27 mouse cellular contexts compared by ENCODE assay signal in genomic region chr16:33007436-33007835, GRCm38 (mm10). TPM values are rescaled to one million over a fixed set of nuclear protein-coding genes. Genes with fewer than 3 reads are reported as not detected.
DNase-seq lines count a peak whose midpoint lies in the region; ATAC-seq and TF ChIP-seq lines count a peak whose summit lies in the region.
"Had no signal": no experiment of that assay in that cellular context is flagged by ENCODE, and none has a peak within 500 bp of the region (broad histone marks: within the 10 kb centered on the region; RNA-seq: fewer than 3 reads in every experiment).

No protein-coding gene starts in this region.

- H3K9ac ChIP-seq in hindbrain, postnatal 0 days (replicated peaks; ENCODE audit: low read length) = no peak overlapping the region
- no peak overlapping the region for H3K9ac ChIP-seq in hindbrain, embryonic 13.5 days
- no peak overlapping the region for H3K9ac ChIP-seq in midbrain, postnatal 0 days (replicated peaks; ENCODE audit: low read length, poor library complexity, severe bottlenecking)
- H3K9ac ChIP-seq in midbrain, embryonic 15.5 days = no peak overlapping the region
- no peak overlapping the region for H3K9ac ChIP-seq in intestine, embryonic 15.5 days
- H3K9ac ChIP-seq: embryonic facial prominence, embryonic 12.5 days; forebrain, embryonic 12.5 days; limb, embryonic 12.5 days; liver, postnatal 0 days; midbrain, embryonic 13.5 days; neural tube, embryonic 12.5 days had no signal

- peaks cover 26% of the 10 kb centered on the region; the same call in 1 of the 2 replicates for H3K36me3 ChIP-seq in hindbrain, postnatal 0 days (ENCODE audit: insufficient read depth, low read length)
- peaks cover 76% of the 10 kb centered on the region for H3K36me3 ChIP-seq in hindbrain, embryonic 13.5 days
- peaks cover 38% of the 10 kb centered on the region for H3K36me3 ChIP-seq in midbrain, postnatal 0 days (ENCODE audit: insufficient read depth, low read length)
- peaks cover 36% of the 10 kb centered on the region for H3K36me3 ChIP-seq in midbrain, embryonic 15.5 days (replicated peaks)
- peaks cover 23% of the 10 kb centered on the region; the same call in 1 of the 2 replicates for H3K36me3 ChIP-seq in intestine, embryonic 15.5 days

- no peak overlapping the region for H3K4me2 ChIP-seq in hindbrain, postnatal 0 days (ENCODE audit: low read depth, low read length)
- H3K4me2 ChIP-seq in hindbrain, embryonic 13.5 days = no peak overlapping the region
- H3K4me2 ChIP-seq in midbrain, postnatal 0 days (ENCODE audit: low read depth, low read length, poor library complexity, severe bottlenecking) = no peak overlapping the region
- no peak overlapping the region for H3K4me2 ChIP-seq in midbrain, embryonic 15.5 days
- no peak overlapping the region for H3K4me2 ChIP-seq in intestine, embryonic 15.5 days (replicated peaks)
- H3K4me2 ChIP-seq: embryonic facial prominence, embryonic 12.5 days; forebrain, embryonic 12.5 days; heart, embryonic 11.5 days; limb, embryonic 12.5 days; liver, embryonic 11.5 days; midbrain, embryonic 13.5 days; neural tube, embryonic 12.5 days had no signal

- H3K27ac ChIP-seq in hindbrain, postnatal 0 days = no peak overlapping the region
- no peak overlapping the region for H3K27ac ChIP-seq in hindbrain, embryonic 13.5 days
- no peak overlapping the region for H3K27ac ChIP-seq in midbrain, postnatal 0 days (ENCODE audit: low read depth, low read length)
- no peak overlapping the region for H3K27ac ChIP-seq in midbrain, embryonic 15.5 days
- H3K27ac ChIP-seq in intestine, embryonic 15.5 days = no peak overlapping the region
- H3K27ac ChIP-seq: embryonic facial prominence, embryonic 12.5 days; forebrain, embryonic 12.5 days; hindbrain, embryonic 10.5 days; layer of hippocampus, adult 2 months; limb, embryonic 12.5 days; midbrain, embryonic 13.5 days; neural tube, embryonic 12.5 days; stomach, postnatal 0 days had no signal

- H3K27me3 ChIP-seq in hindbrain, postnatal 0 days (ENCODE audit: insufficient read depth, low read length) = no peaks in the 10 kb centered on the region
- no peaks in the 10 kb centered on the region for H3K27me3 ChIP-seq in hindbrain, embryonic 13.5 days
- H3K27me3 ChIP-seq in midbrain, postnatal 0 days (ENCODE audit: insufficient read depth, low read length) = no peaks in the 10 kb centered on the region
- no peaks in the 10 kb centered on the region for H3K27me3 ChIP-seq in midbrain, embryonic 15.5 days (replicated peaks)
- H3K27me3 ChIP-seq in intestine, embryonic 15.5 days (replicated peaks) = no peaks in the 10 kb centered on the region
- H3K27me3 ChIP-seq: embryonic facial prominence, embryonic 12.5 days; forebrain, embryonic 12.5 days; limb, embryonic 12.5 days; megakaryocyte, embryonic 14.5 days; midbrain, embryonic 13.5 days; neural tube, embryonic 12.5 days had no signal

- no peak for TF ChIP-seq CTCF in hindbrain, postnatal 0 days (IDR thresholded peaks at IDR 0.05; ENCODE audit: low read depth)
- no peak for TF ChIP-seq CTCF in midbrain, postnatal 0 days (IDR thresholded peaks at IDR 0.05)

- H3K9me3 ChIP-seq in hindbrain, postnatal 0 days (ENCODE audit: low read length) = no peaks in the 10 kb centered on the region
- no peaks in the 10 kb centered on the region for H3K9me3 ChIP-seq in hindbrain, embryonic 13.5 days
- H3K9me3 ChIP-seq in midbrain, postnatal 0 days (ENCODE audit: low read length) = no peaks in the 10 kb centered on the region
- H3K9me3 ChIP-seq in midbrain, embryonic 15.5 days = no peaks in the 10 kb centered on the region
- H3K9me3 ChIP-seq in intestine, embryonic 15.5 days = no peaks in the 10 kb centered on the region
- H3K9me3 ChIP-seq: embryonic facial prominence, embryonic 12.5 days; forebrain, embryonic 12.5 days; hindbrain, embryonic 10.5 days; limb, embryonic 12.5 days; megakaryocyte, embryonic 14.5 days; midbrain, embryonic 13.5 days; neural tube, embryonic 12.5 days had no signal

- H3K4me1 ChIP-seq in hindbrain, postnatal 0 days (ENCODE audit: insufficient read depth, low read length) = no peaks in the 10 kb centered on the region
- 0 out of 2 replicates have a peak, but pooled peaks cover 3% of the 10 kb centered on the region for H3K4me1 ChIP-seq in hindbrain, embryonic 13.5 days (replicated peaks)
- H3K4me1 ChIP-seq in midbrain, postnatal 0 days (ENCODE audit: insufficient read depth, low read length) = no peaks in the 10 kb centered on the region
- no peaks in the 10 kb centered on the region for H3K4me1 ChIP-seq in midbrain, embryonic 15.5 days
- no peaks in the 10 kb centered on the region for H3K4me1 ChIP-seq in intestine, embryonic 15.5 days (replicated peaks)
- H3K4me1 ChIP-seq: embryonic facial prominence, embryonic 12.5 days; forebrain, embryonic 12.5 days; hindbrain, embryonic 10.5 days; limb, embryonic 12.5 days; midbrain, embryonic 13.5 days; neural tube, embryonic 12.5 days had no signal

- no peak overlapping the region for H3K4me3 ChIP-seq in hindbrain, postnatal 0 days (ENCODE audit: low read length)
- no peak overlapping the region for H3K4me3 ChIP-seq in hindbrain, embryonic 13.5 days
- no peak overlapping the region for H3K4me3 ChIP-seq in midbrain, postnatal 0 days (ENCODE audit: low read depth, low read length)
- H3K4me3 ChIP-seq in midbrain, embryonic 15.5 days = no peak overlapping the region
- H3K4me3 ChIP-seq in intestine, embryonic 15.5 days (replicated peaks) = no peak overlapping the region
- H3K4me3 ChIP-seq: embryonic facial prominence, embryonic 12.5 days; erythroblast, embryonic 14.5 days; forebrain, embryonic 12.5 days; hindbrain, embryonic 10.5 days; layer of hippocampus, adult 2 months; limb, embryonic 12.5 days; megakaryocyte, embryonic 14.5 days; midbrain, embryonic 13.5 days; neural tube, embryonic 12.5 days had no signal

- 57% methylated on average over 7 of the region's 7 CpGs for WGBS in hindbrain, postnatal 0 days
- 78% methylated on average over 7 of the region's 7 CpGs for WGBS in hindbrain, embryonic 13.5 days
- WGBS in midbrain, postnatal 0 days = 71% methylated on average over 7 of the region's 7 CpGs
- 69% methylated on average over 7 of the region's 7 CpGs for WGBS in midbrain, embryonic 15.5 days
- WGBS in intestine, embryonic 15.5 days = 92% methylated on average over 7 of the region's 7 CpGs

- DNase-seq in cerebellum, adult 9-10 months = peak; percentile 29
- no peak for DNase-seq in cerebellum, adult 9-11 months
- peak; percentile 5 for DNase-seq in hindbrain, postnatal 0 days (ENCODE audit: low spot score)
- peak; percentile 19 for DNase-seq in midbrain, postnatal 0 days (ENCODE audit: low spot score)
- DNase-seq: adrenal gland, postnatal 14 days; liver, postnatal 0 days; lung, postnatal 36 days; right cerebral cortex, postnatal 14 days; thymus, adult 2 months had no signal

- no peak for ATAC-seq in hindbrain, postnatal 0 days
- no peak for ATAC-seq in hindbrain, embryonic 13.5 days (ENCODE audit: low FRiP score)
- ATAC-seq in midbrain, postnatal 0 days (ENCODE audit: low FRiP score) = no peak
- ATAC-seq in midbrain, embryonic 15.5 days (replicated peaks) = no peak
- no peak for ATAC-seq in erythroblast, adult 5-6 weeks (replicated peaks; ENCODE audit: low FRiP score, poor library complexity, severe bottlenecking)
- ATAC-seq in intestine, embryonic 15.5 days = no peak
- ATAC-seq: activated CD4-positive, CD25-positive, alpha-beta regulatory T cell, adult 4 months; inflammation-experienced regulatory T-cells, adult 6 months; liver, postnatal 0 days; midbrain, embryonic 13.5 days had no signal

RNA-seq across cellular contexts. Expression of gene Iqcg, which starts 48.6 kb away (rescaled TPM):
- total RNA-seq in hindbrain, postnatal 0 days (2014; rRNA removed) = 2.0 and 5.7 TPM in 2 replicates
- polyA plus RNA-seq in hindbrain, postnatal 0 days (2015; fragmentation: Nextera tagmentation; extraction: Ambion mirVana) = 4.8 and 5.9 TPM in 2 replicates
- polyA plus RNA-seq in hindbrain, embryonic 13.5 days (2015; fragmentation: Nextera tagmentation; extraction: Ambion mirVana) = 6.4 and 6.8 TPM in 2 replicates
- 2.5 and 8.3 TPM in 2 replicates for total RNA-seq in midbrain, postnatal 0 days (2014; rRNA removed)
- 4.7 and 5.1 TPM in 2 replicates for polyA plus RNA-seq in midbrain, postnatal 0 days (2015; fragmentation: Nextera tagmentation; extraction: Ambion mirVana)
- 6.4 and 7.1 TPM in 2 replicates for polyA plus RNA-seq in midbrain, embryonic 15.5 days (2015; fragmentation: Nextera tagmentation; extraction: Ambion mirVana)
- total RNA-seq in erythroblast, adult 5-6 weeks (2015; ENCODE audit: low replicate concordance) = not detected in 2 replicates
- not detected in 2 replicates for total RNA-seq in erythroblast, adult 5-6 weeks (2017; ENCODE audit: low replicate concordance)
- 1.7 and 1.9 TPM in 2 replicates for polyA plus RNA-seq in intestine, embryonic 15.5 days (2015; fragmentation: Nextera tagmentation; extraction: Ambion mirVana)

RNA-seq across cellular contexts. Expression of gene Rpl35a, which starts 48.8 kb away (rescaled TPM):
- 473 and 560 TPM in 2 replicates for total RNA-seq in hindbrain, postnatal 0 days (2014; rRNA removed)
- 486 and 490 TPM in 2 replicates for polyA plus RNA-seq in hindbrain, postnatal 0 days (2015; fragmentation: Nextera tagmentation; extraction: Ambion mirVana)
- 566 and 585 TPM in 2 replicates for polyA plus RNA-seq in hindbrain, embryonic 13.5 days (2015; fragmentation: Nextera tagmentation; extraction: Ambion mirVana)
- 675 and 710 TPM in 2 replicates for total RNA-seq in midbrain, postnatal 0 days (2014; rRNA removed)
- polyA plus RNA-seq in midbrain, postnatal 0 days (2015; fragmentation: Nextera tagmentation; extraction: Ambion mirVana) = 425 and 447 TPM in 2 replicates
- 404 and 412 TPM in 2 replicates for polyA plus RNA-seq in midbrain, embryonic 15.5 days (2015; fragmentation: Nextera tagmentation; extraction: Ambion mirVana)
- total RNA-seq in erythroblast, adult 5-6 weeks (2015; ENCODE audit: low replicate concordance) = 575 and 588 TPM in 2 replicates
- 282 and 445 TPM in 2 replicates for total RNA-seq in erythroblast, adult 5-6 weeks (2017; ENCODE audit: low replicate concordance)
- 1,031 and 1,044 TPM in 2 replicates for polyA plus RNA-seq in intestine, embryonic 15.5 days (2015; fragmentation: Nextera tagmentation; extraction: Ambion mirVana)

RNA-seq across cellular contexts. Expression of gene Lmln, which starts 54.9 kb away (rescaled TPM):
- 5.2 and 6.1 TPM in 2 replicates for total RNA-seq in hindbrain, postnatal 0 days (2014; rRNA removed)
- 2.5 and 3.1 TPM in 2 replicates for polyA plus RNA-seq in hindbrain, postnatal 0 days (2015; fragmentation: Nextera tagmentation; extraction: Ambion mirVana)
- 3.3 and 4.4 TPM in 2 replicates for polyA plus RNA-seq in hindbrain, embryonic 13.5 days (2015; fragmentation: Nextera tagmentation; extraction: Ambion mirVana)
- total RNA-seq in midbrain, postnatal 0 days (2014; rRNA removed) = 7.6 and 19.0 TPM in 2 replicates
- polyA plus RNA-seq in midbrain, postnatal 0 days (2015; fragmentation: Nextera tagmentation; extraction: Ambion mirVana) = 1.4 and 2.4 TPM in 2 replicates
- 5.1 and 6.6 TPM in 2 replicates for polyA plus RNA-seq in midbrain, embryonic 15.5 days (2015; fragmentation: Nextera tagmentation; extraction: Ambion mirVana)
- total RNA-seq in erythroblast, adult 5-6 weeks (2015; ENCODE audit: low replicate concordance) = 0.19 and 5.0 TPM in 2 replicates
- total RNA-seq in erythroblast, adult 5-6 weeks (2017; ENCODE audit: low replicate concordance) = 1.6 and 2.1 TPM in 2 replicates
- 2.0 and 3.4 TPM in 2 replicates for polyA plus RNA-seq in intestine, embryonic 15.5 days (2015; fragmentation: Nextera tagmentation; extraction: Ambion mirVana)
